Mouse (Mus musculus) forebrain, postnatal 0 days (tissue): ENCODE results near the gene Snx29. TPM values are rescaled to one million over a fixed set of nuclear protein-coding genes. Genes with fewer than 3 reads are reported as not detected.

Experiments used
- ATAC-seq: fragments of 200-750 bp; cut with Nextera tagmentation; 2 replicates; pipeline ENCODE4 v1.8.0; 2017; ENCODE audit warnings: mild to moderate bottlenecking, moderate library complexity
- DNase-seq: peaks from one replicate; pipeline ENCODE4 v3.0.0-alpha.2; 2015
- H3K27ac ChIP-seq: fragments of 300-500 bp; sonication (generic); 2 replicates; pipeline ENCODE4 v1.5.1; 2014; ENCODE audit warnings: low read depth, mild to moderate bottlenecking, antibody characterized with exemption, low read length, moderate library complexity, mixed read lengths
- H3K27me3 ChIP-seq: fragments of 300-500 bp; sonication (generic); 2 replicates; pipeline ENCODE4 v1.6.1; 2014; ENCODE audit warnings: mild to moderate bottlenecking, low read length, mixed read lengths; ENCODE audit not compliant: insufficient read depth
- H3K36me3 ChIP-seq: fragments of 300-500 bp; sonication (generic); 2 replicates; pipeline ENCODE4 v1.6.1; 2014; ENCODE audit warnings: mild to moderate bottlenecking, moderate library complexity; ENCODE audit not compliant: insufficient read depth
- H3K4me1 ChIP-seq: fragments of 300-500 bp; sonication (generic); 2 replicates; pipeline ENCODE4 v1.6.1; 2014; ENCODE audit warnings: antibody characterized with exemption; ENCODE audit not compliant: insufficient read depth
- H3K4me2 ChIP-seq: fragments of 300-500 bp; sonication (generic); 2 replicates; pipeline ENCODE4 v1.6.1; 2014; ENCODE audit warnings: low read depth, mild to moderate bottlenecking, moderate library complexity
- H3K4me3 ChIP-seq: fragments of 300-500 bp; sonication (generic); 2 replicates; pipeline ENCODE4 v1.5.1; 2014; ENCODE audit warnings: low read depth, low read length, mixed read lengths
- H3K9ac ChIP-seq: fragments of 300-500 bp; sonication (generic); 2 replicates; pipeline ENCODE4 v1.6.1; 2014; ENCODE audit warnings: mild to moderate bottlenecking
- H3K9me3 ChIP-seq: fragments of 300-500 bp; sonication (generic); 2 replicates; pipeline ENCODE4 v1.6.1; 2016; ENCODE audit warnings: low read length
- CTCF ChIP-seq: sonication (generic); IDR thresholded peaks from 2 replicates; pipeline ENCODE4 v1.5.1; 2016; ENCODE audit warnings: antibody characterized with exemption, control low read depth, low read depth
- WGBS: fragments of 180-500 bp; shearing (Covaris S2); extraction: QIAGEN DNeasy Blood & Tissue Kit; methylation state at CpG from one replicate; pipeline ENCODE4 v1.1.7; 2014; 5-methylcytosine and 5-hydroxymethylcytosine counted together
- polyA plus RNA-seq: library from polyadenylated mRNA; unstranded; fragments of >200 nt; fragmentation: Nextera tagmentation; extraction: Ambion mirVana; gene quantifications from 2 replicates; pipeline ENCODE4 v1.2.1, GENCODE M21; 2015
- total RNA-seq: library from RNA; depleted of rRNA; stranded (reverse); fragments of >200 nt; gene quantifications from 2 replicates; pipeline ENCODE4 v1.2.3, GENCODE M21; 2014

Gene Snx29
- total and polyA plus RNA-seq, 2 experiments from 2014 or later = 5.8 to 20.6 TPM

DNA sequence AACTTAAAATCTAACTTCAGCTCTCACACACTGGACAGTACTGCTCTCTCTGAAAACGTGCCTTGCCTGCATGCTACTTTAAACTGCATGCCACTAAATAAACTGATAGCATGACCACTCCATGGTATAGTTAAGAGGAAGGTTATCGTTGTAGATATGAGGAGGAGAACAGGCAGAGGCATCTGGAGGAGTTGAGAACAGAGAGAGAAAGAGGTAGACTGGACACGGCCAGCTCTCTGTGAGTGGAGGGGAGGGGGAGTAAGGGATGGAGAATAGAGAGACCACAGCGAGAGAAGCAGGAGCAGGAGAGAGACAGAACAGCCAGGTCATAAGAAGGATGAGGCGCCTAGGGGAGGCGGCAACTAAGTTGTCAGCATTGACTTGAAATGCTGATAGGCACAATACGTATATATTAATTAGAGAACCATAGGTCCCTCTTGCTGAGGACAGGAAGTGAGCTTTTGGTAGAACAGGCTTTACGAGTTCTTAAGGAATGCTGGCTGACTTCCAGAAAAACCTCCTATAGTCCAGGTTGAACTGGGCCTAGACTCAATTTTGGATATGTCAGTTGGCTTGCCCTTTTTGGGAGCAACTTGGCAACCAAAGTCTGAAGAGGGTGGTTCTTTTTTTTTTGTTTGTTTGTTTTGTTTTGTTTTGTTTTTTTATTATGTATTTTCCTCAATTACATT, 85.4 kb downstream of the Snx29 start:
- 80% methylated on average over 8 of the region's 8 CpGs for WGBS
- no peak overlapping the region for H3K27ac ChIP-seq

DNA sequence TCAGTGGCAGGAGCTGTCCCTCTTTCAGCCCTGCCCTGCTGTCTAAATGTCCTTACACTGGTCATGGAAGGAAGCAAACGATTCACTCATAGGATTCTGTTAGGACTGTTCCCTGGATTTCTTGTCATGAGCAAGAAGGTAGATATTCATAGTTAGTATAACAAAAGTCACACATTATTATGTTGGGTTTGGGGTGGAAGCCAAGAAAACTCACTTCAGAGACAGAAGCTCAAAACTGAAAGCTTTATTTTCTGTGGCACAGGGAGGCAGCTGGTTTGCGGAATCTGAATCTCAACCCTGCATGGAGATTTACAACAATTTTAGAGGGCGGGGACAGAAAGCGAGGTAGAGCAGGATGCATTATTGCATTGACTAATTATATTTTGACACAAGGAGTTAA, 86.0 kb downstream of the Snx29 start:
- no peak overlapping the region for H3K4me2 ChIP-seq
- H3K27ac ChIP-seq = no peak overlapping the region
- H3K4me1 ChIP-seq = no peaks in the 10 kb centered on the region
- peaks cover 8% of the 10 kb centered on the region for H3K36me3 ChIP-seq
- DNase-seq (no peak), ATAC-seq (no peak)
- H3K9ac ChIP-seq = no peak overlapping the region
- 93% methylated on average over 4 of the region's 4 CpGs for WGBS
- no peak overlapping the region for H3K4me3 ChIP-seq
- no peak for TF ChIP-seq CTCF
- no peaks in the 10 kb centered on the region for H3K9me3 ChIP-seq
- H3K27me3 ChIP-seq = no peaks in the 10 kb centered on the region

More for the DNA sequence above, 85.4 kb downstream of the Snx29 start:
- ATAC-seq (no peak), DNase-seq (no peak)
- Histone ChIP-seq H3K4me2 (no peak overlapping the region), H3K27me3 (no peaks in the 10 kb centered on the region), H3K4me3 (no peak overlapping the region), H3K4me1 (no peaks in the 10 kb centered on the region), H3K36me3 (peaks cover 12% of the 10 kb centered on the region), H3K9ac (no peak overlapping the region), H3K9me3 (no peaks in the 10 kb centered on the region)
- TF ChIP-seq CTCF = no peak

DNA sequence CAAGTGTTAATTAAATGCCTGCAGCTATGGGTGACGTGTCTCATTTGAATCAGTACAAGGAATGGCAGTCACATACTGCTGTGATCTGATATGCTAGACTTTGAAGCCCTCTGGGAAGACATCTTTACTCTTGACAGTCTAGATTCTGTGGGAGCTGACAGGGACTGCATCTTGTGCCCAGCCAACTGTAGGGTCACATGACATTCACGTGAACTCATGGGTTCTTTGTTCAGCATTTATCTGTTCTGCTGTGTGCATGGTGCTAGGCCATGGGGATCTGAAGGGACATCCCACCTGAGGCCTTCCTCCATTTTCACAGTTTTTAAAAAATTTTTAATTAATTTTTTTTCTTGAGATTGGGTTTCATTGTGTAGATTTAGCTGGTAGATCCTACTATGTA, 91.9 kb downstream of the Snx29 start:
- Histone ChIP-seq H3K36me3 (peaks cover 11% of the 10 kb centered on the region), H3K9ac (no peak overlapping the region), H3K27me3 (no peaks in the 10 kb centered on the region), H3K27ac (no peak overlapping the region), H3K4me2 (no peak overlapping the region), H3K4me1 (no peaks in the 10 kb centered on the region), H3K9me3 (no peaks in the 10 kb centered on the region), H3K4me3 (no peak overlapping the region)
- TF ChIP-seq CTCF = no peak
- WGBS = 79% methylated on average over 2 of the region's 2 CpGs
- ATAC-seq (no peak), DNase-seq (no peak)

DNA sequence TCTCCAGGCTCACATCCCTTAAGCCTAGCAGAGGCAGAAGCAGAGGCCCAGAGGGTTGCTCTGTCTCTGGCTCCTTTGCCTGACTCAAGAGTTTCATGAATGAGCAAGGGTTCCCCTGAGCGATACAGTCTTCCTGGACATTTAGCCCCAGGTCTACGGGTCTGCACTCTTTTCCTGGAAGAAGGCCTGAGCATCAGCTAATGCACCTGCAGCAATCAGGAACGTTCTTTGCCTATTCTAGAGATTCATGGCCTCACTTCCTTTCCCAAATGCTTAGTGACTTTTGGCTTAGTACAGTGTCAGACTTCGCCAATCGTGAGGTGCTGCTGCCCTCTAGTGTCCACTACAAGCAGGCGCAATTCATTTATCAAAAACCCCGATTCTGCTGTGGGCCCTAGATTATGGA, 95.5 kb downstream of the Snx29 start:
- Histone ChIP-seq H3K9ac (no peak overlapping the region), H3K36me3 (peaks cover 4% of the 10 kb centered on the region; the same call in 1 of the 2 replicates), H3K4me3 (no peak overlapping the region), H3K4me1 (no peaks in the 10 kb centered on the region), H3K4me2 (no peak overlapping the region), H3K9me3 (no peaks in the 10 kb centered on the region), H3K27ac (no peak overlapping the region), H3K27me3 (no peaks in the 10 kb centered on the region)
- peak; percentile 97 for TF ChIP-seq CTCF
- DNase-seq (peak; percentile 87), ATAC-seq (peak; percentile 88)
- 18% methylated on average over 7 of the region's 7 CpGs for WGBS

DNA sequence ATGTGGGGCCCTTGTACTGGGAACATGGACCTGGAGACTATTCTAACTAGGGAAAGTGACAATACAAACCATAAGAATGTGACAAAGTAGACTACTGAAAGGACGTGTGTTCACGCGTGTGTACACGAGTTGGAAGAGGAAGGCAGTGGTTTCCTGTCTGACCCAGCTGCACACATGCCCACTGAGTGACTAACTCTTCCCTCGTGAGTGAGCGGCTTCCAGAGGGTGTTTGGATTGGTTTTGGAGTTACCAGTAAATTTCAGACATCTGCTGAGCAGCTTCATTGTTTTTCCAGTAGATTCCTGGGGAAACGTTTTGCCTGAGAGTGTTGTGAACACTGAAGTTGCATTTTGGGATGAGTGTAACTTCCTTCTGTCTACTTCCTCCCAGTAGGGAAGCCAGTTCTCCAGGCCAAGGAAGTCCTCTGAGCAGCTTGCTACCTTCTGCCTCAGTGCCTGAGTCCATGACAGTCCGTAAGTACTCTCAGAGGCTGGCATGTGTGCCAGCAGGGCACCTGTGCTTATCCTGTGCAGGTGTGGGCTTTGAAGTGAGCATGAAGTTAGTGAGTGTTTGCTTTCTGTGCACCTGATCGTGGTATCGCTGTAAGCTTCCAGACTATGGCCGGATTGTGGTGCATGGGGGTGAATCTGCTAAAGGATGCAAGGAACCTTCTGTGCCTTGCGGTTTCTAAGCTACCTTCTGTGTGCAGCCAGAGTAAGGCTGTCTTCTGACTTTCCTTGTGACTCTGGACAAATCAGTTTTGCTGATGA, 97.8 kb downstream of the Snx29 start:
- Histone ChIP-seq H3K4me2 (no peak overlapping the region), H3K27me3 (no peaks in the 10 kb centered on the region), H3K27ac (no peak overlapping the region), H3K9me3 (no peaks in the 10 kb centered on the region), H3K36me3 (peaks cover 4% of the 10 kb centered on the region; the same call in 1 of the 2 replicates), H3K4me1 (no peaks in the 10 kb centered on the region), H3K4me3 (no peak overlapping the region), H3K9ac (no peak overlapping the region)
- 90% methylated on average over 12 of the region's 12 CpGs for WGBS
- no peak for DNase-seq
- no peak for ATAC-seq
- TF ChIP-seq CTCF = no peak

DNA sequence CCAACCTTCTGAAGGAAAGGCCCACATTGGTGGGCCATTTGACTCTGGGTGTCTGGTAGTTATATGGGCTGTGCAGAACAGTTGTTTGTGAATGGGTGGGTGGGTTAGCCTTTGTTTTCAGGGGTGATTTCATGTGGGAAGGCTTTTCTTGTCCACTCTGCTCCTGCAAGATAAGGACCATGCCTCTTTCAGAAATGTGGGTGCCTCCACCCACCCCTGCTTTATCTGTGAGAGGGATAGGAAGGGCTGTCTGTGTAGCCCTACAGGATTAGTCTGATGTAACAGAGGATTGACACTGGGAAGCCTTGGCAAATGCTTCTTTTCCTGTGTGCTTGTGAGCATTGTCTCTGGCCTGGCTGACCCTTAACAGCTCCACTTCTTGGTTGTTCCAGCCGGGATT, 99.5 kb downstream of the Snx29 start:
- no peaks in the 10 kb centered on the region for H3K27me3 ChIP-seq
- H3K4me2 ChIP-seq = no peak overlapping the region
- 93% methylated on average over 1 of the region's 1 CpGs for WGBS
- no peak overlapping the region for H3K4me3 ChIP-seq
- H3K27ac ChIP-seq = no peak overlapping the region
- peaks cover 4% of the 10 kb centered on the region; the same call in 1 of the 2 replicates for H3K36me3 ChIP-seq
- no peak overlapping the region for H3K9ac ChIP-seq
- no peaks in the 10 kb centered on the region for H3K9me3 ChIP-seq
- no peak for TF ChIP-seq CTCF
- DNase-seq (no peak), ATAC-seq (no peak)
- H3K4me1 ChIP-seq = no peaks in the 10 kb centered on the region
